Mouse (Mus musculus) heart, postnatal 10 days (tissue): ENCODE measurements at regions not wholly inside any gene's neighbourhood (a gene's known extent, or its start where the extent isn't known, plus 50 kb on each side); places are given as distances from the start of the nearest gene placed in this dataset.
"Not testable (repeated sequence)": the region's sequence is repeated elsewhere in the genome, so short reads cannot be mapped to it uniquely, and the experiment has no call there.

Experiments
- DNase-seq, 2 experiments: peaks; one replicate each; pipeline ENCODE4 v3.0.0; 2021
- intact Hi-C: fragments of 180-260 bp; cut with DNase I; formaldehyde crosslinking; loops from one replicate; pipeline ENCODE4 v1.15.1; 2025

GRCm38 (mm10) chr2:51793291-51793690 lies 141.7 kb downstream of the Rbm43 start:
- DNase-seq, intact Hi-C loops: not testable (repeated sequence)

GRCm38 (mm10) chr2:51799856-51800255 lies 135.1 kb downstream of the Rbm43 start:
- intact Hi-C loops = no loop called here
- DNase-seq = no peak

GRCm38 (mm10) chr2:51822976-51823375 lies 112.0 kb downstream of the Rbm43 start:
- intact Hi-C loops = no loop called here
- no peak for DNase-seq

GRCm38 (mm10) chr2:51830286-51830944 lies 104.5 kb downstream of the Rbm43 start:
- intact Hi-C loops = loop anchor here (1.0 to 5.0 kb wide), 3 partner anchors 87 to 1524 kb away; no protein-coding TSS in a partner anchor
- DNase-seq = peak; percentile 75 to 86

GRCm38 (mm10) chr2:51830965-51831720 lies 103.8 kb downstream of the Rbm43 start:
- intact Hi-C loops = loop anchor here (1.0 to 5.0 kb wide), 3 partner anchors 86 to 1525 kb away; no protein-coding TSS in a partner anchor
- no peak for DNase-seq

GRCm38 (mm10) chr2:51837864-51838263 lies 97.1 kb downstream of the Rbm43 start:
- DNase-seq = no peak
- intact Hi-C loops = no loop called here

- intact Hi-C loops = no loop called here
- DNase-seq = no peak
Measured at GRCm38 (mm10) chr2:51840808-51841207, 94.2 kb downstream of the Rbm43 start.

- peak; percentile 19 to 29 for DNase-seq
- intact Hi-C loops = no loop called here
Measured at GRCm38 (mm10) chr2:51844831-51845230, 90.1 kb downstream of the Rbm43 start.

- intact Hi-C loops = no loop called here
- DNase-seq = no peak
Measured at GRCm38 (mm10) chr2:51847556-51847955, 87.4 kb downstream of the Rbm43 start.

- DNase-seq = no peak
- intact Hi-C loops = no loop called here
Measured at GRCm38 (mm10) chr2:51847964-51848363, 87.0 kb downstream of the Rbm43 start.

- DNase-seq = no peak
- intact Hi-C loops = no loop called here
Measured at GRCm38 (mm10) chr2:51848491-51848890, 86.5 kb downstream of the Rbm43 start.

GRCm38 (mm10) chr2:51850581-51850980 lies 84.4 kb downstream of the Rbm43 start:
- DNase-seq = no peak
- intact Hi-C loops = no loop called here

GRCm38 (mm10) chr2:51851711-51852110 lies 83.3 kb downstream of the Rbm43 start:
- no peak for DNase-seq
- intact Hi-C loops = no loop called here

- intact Hi-C loops = no loop called here
- DNase-seq = peak; percentile 21
Measured at GRCm38 (mm10) chr2:51857226-51857625, 77.7 kb downstream of the Rbm43 start.

GRCm38 (mm10) chr2:51866045-51866444 lies 68.9 kb downstream of the Rbm43 start:
- intact Hi-C loops = no loop called here
- no peak for DNase-seq

- intact Hi-C loops = no loop called here
- DNase-seq = no peak
Measured at GRCm38 (mm10) chr2:51868878-51869510, 66.0 kb downstream of the Rbm43 start.

- intact Hi-C loops = no loop called here
- no peak for DNase-seq
Measured at GRCm38 (mm10) chr2:51871571-51871970, 63.4 kb downstream of the Rbm43 start.
